Mouse (Mus musculus) kidney, adult 11 months (tissue): Measurements from ENCODE around the gene Htr2b.

ENCODE experiments used
- DNase-seq: peaks from one replicate; pipeline ENCODE4 v3.0.0; 2022

Gene Htr2b

GRCm38 (mm10) chr1:86111779-86112178 is at the start of gene Htr2b:
Gene Htr2b (minus strand): TSS chr1:86111970.
- peak; percentile 9 for DNase-seq

- no peak for DNase-seq
Observed at GRCm38 (mm10) chr1:86161061-86161460, 49.3 kb upstream of the Htr2b start.

GRCm38 (mm10) chr1:86160479-86160878 is 48.7 kb upstream of the Htr2b start:
- no peak for DNase-seq

GRCm38 (mm10) chr1:86160059-86160458 is 48.3 kb upstream of the Htr2b start:
- no peak for DNase-seq

GRCm38 (mm10) chr1:86156595-86156994 is 44.8 kb upstream of the Htr2b start:
- no peak for DNase-seq

- DNase-seq = no peak
Observed at GRCm38 (mm10) chr1:86156075-86156474, 44.3 kb upstream of the Htr2b start.

- no peak for DNase-seq
Observed at GRCm38 (mm10) chr1:86154824-86155164, 43.0 kb upstream of the Htr2b start.

GRCm38 (mm10) chr1:86154133-86154823 is 42.5 kb upstream of the Htr2b start, which contains the start of gene Armc9:
Gene Armc9 (plus strand): TSS chr1:86154780.
- DNase-seq = peak; percentile 95

- no peak for DNase-seq
Observed at GRCm38 (mm10) chr1:86152618-86153017, 40.8 kb upstream of the Htr2b start.

GRCm38 (mm10) chr1:86151376-86151775 is 39.6 kb upstream of the Htr2b start:
- no peak for DNase-seq

- DNase-seq = no peak
Observed at GRCm38 (mm10) chr1:86150929-86151328, 39.2 kb upstream of the Htr2b start.

GRCm38 (mm10) chr1:86148161-86148560 is 36.4 kb upstream of the Htr2b start:
- no peak for DNase-seq

GRCm38 (mm10) chr1:86147557-86147956 is 35.8 kb upstream of the Htr2b start:
- no peak for DNase-seq

- no peak for DNase-seq
Observed at GRCm38 (mm10) chr1:86146293-86146692, 34.5 kb upstream of the Htr2b start.

- DNase-seq = no peak
Observed at GRCm38 (mm10) chr1:86144001-86144944, 32.5 kb upstream of the Htr2b start.

- no peak for DNase-seq
Observed at GRCm38 (mm10) chr1:86143165-86143564, 31.4 kb upstream of the Htr2b start.

- DNase-seq = no peak
Observed at GRCm38 (mm10) chr1:86141081-86141480, 29.3 kb upstream of the Htr2b start.

- DNase-seq = no peak
Observed at GRCm38 (mm10) chr1:86135315-86135714, 23.5 kb upstream of the Htr2b start.

- DNase-seq = no peak
Observed at GRCm38 (mm10) chr1:86133337-86133736, 21.6 kb upstream of the Htr2b start, which contains the start of gene Gm21972. Gene Gm21972 (plus strand): TSS chr1:86133637.

GRCm38 (mm10) chr1:86126036-86126435 is 14.3 kb upstream of the Htr2b start:
- DNase-seq = no peak

GRCm38 (mm10) chr1:86119549-86119948 is 7.8 kb upstream of the Htr2b start:
- no peak for DNase-seq

GRCm38 (mm10) chr1:86114141-86114540 is 2.4 kb upstream of the Htr2b start:
- DNase-seq = no peak

GRCm38 (mm10) chr1:86105054-86105453 is 6.7 kb downstream of the Htr2b start:
- DNase-seq = no peak

- DNase-seq = no peak
Observed at GRCm38 (mm10) chr1:86094413-86094812, 17.4 kb downstream of the Htr2b start.
